Mouse (Mus musculus): ENCODE measurements around the gene Lep. TPM values are rescaled to one million over a fixed set of nuclear protein-coding genes. Genes with fewer than 3 reads are reported as not detected.

Gene Lep
- polyA plus RNA-seq, 1 experiment from 2014 or later: not detected

DNA sequence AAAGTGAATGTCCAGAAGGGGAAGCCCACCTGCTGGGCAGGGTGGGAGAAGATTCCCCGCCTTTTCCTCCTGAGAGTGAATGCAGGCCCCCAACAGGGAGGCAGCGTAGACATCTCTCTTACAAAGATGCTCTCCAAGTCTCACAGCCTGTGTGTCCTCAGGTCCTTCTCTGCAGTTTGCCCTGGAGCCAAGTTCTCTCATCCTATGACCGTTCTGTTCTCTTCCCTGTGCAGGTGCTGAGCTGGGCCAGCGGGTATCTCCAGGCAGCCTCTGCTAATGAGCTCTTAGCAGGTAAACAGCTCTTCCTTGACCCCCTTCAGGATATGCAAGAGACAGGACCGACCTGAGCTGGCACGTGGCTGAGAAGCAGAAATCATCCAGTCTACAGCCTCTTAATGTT lies 38.5 kb upstream of the Lep start:
- Histone ChIP-seq H3K9ac (ENCODE audit: low read depth, low read length) (no peak overlapping the region), H3K9me3 (ENCODE audit: control insufficient read depth) (no peaks in the 10 kb centered on the region), H3K4me2 (replicated peaks; ENCODE audit: low read depth) (no peak overlapping the region), H3K4me3 (ENCODE audit: low read depth, low read length) (no peak overlapping the region), H3K27me3 (replicated peaks; ENCODE audit: control insufficient read depth, insufficient read depth, low read length) (no peaks in the 10 kb centered on the region; the same call in 1 of the 2 replicates), H3K36me3 (ENCODE audit: control insufficient read depth, insufficient read depth) (no peaks in the 10 kb centered on the region), H3K27ac (ENCODE audit: low read depth, low read length) (no peak overlapping the region), H3K4me1 (replicated peaks; ENCODE audit: control insufficient read depth, insufficient read depth, low read length) (no peaks in the 10 kb centered on the region)
- WGBS: 43% methylated on average over 6 of the region's 6 CpGs
- no peak for TF ChIP-seq CTCF (IDR thresholded peaks at IDR 0.05; ENCODE audit: low read depth)
- no peak for ATAC-seq

DNA sequence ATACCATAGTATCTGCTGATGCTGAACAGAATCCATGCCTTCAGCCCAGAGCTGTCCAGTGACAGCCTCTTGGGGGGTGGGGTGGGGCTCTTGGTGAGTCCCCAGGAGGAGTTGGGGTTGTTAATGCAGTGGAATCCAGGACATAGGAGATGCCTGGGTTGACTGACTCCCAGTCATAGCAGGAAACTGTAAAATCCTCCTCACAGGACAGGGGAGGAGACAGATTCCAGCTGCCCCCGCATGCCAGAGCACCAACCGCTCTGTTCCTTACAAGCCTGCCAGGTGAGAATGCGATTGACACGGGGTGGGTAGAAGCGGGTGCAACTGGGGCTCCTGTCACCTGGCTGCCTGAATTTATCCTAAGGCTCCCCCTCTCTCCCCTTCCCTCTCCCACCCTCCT lies 37.9 kb upstream of the Lep start:
- no peaks in the 10 kb centered on the region for H3K9me3 ChIP-seq (ENCODE audit: control insufficient read depth)
- H3K36me3 ChIP-seq (ENCODE audit: control insufficient read depth, insufficient read depth): no peaks in the 10 kb centered on the region
- no peaks in the 10 kb centered on the region; the same call in 1 of the 2 replicates for H3K27me3 ChIP-seq (replicated peaks; ENCODE audit: control insufficient read depth, insufficient read depth, low read length)
- no peak overlapping the region for H3K27ac ChIP-seq (ENCODE audit: low read depth, low read length)
- 61% methylated on average over 5 of the region's 5 CpGs for WGBS
- ATAC-seq: no peak
- no peak for TF ChIP-seq CTCF (IDR thresholded peaks at IDR 0.05; ENCODE audit: low read depth)
- H3K4me1 ChIP-seq (replicated peaks; ENCODE audit: control insufficient read depth, insufficient read depth, low read length): no peaks in the 10 kb centered on the region
- no peak overlapping the region for H3K4me3 ChIP-seq (ENCODE audit: low read depth, low read length)
- no peak overlapping the region for H3K9ac ChIP-seq (ENCODE audit: low read depth, low read length)
- no peak overlapping the region for H3K4me2 ChIP-seq (replicated peaks; ENCODE audit: low read depth)

- H3K4me1 ChIP-seq (replicated peaks; ENCODE audit: control insufficient read depth, insufficient read depth, low read length): no peaks in the 10 kb centered on the region
- no peak overlapping the region for H3K9ac ChIP-seq (ENCODE audit: low read depth, low read length)
- TF ChIP-seq CTCF (IDR thresholded peaks at IDR 0.05; ENCODE audit: low read depth): peak; percentile 79
- H3K4me2 ChIP-seq (replicated peaks; ENCODE audit: low read depth): peak overlapping the region; percentile 51
- WGBS: 33% methylated on average over 18 of the region's 18 CpGs
- H3K27ac ChIP-seq (ENCODE audit: low read depth, low read length): no peak overlapping the region
- H3K36me3 ChIP-seq (ENCODE audit: control insufficient read depth, insufficient read depth): no peaks in the 10 kb centered on the region
- peak; percentile 29 for ATAC-seq
- H3K9me3 ChIP-seq (ENCODE audit: control insufficient read depth): no peaks in the 10 kb centered on the region
- H3K27me3 ChIP-seq (replicated peaks; ENCODE audit: control insufficient read depth, insufficient read depth, low read length): no peaks in the 10 kb centered on the region; the same call in 1 of the 2 replicates
- no peak overlapping the region for H3K4me3 ChIP-seq (ENCODE audit: low read depth, low read length)
Observed at GRCm38 (mm10) chr6:29023206-29023967, 36.6 kb upstream of the Lep start.

DNA sequence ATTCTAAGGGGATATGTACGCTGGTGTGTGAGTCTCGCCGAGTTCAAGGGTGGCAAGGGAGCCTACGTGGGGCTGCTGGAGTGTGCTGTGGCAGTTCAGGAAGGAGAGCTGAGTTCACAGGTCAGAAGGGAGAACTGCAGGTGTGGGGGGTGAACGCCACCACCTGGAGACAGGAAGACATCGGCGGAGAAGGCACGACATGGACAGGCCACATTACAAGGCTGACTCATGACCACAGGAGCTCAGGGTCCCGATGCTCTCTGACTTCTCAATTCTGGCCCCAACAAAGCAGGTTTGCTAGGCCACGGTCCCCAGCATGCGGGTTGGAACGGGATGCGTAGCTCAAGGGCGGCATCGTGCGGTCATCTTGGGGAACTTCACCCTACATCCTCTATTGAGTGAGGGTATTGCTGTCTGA lies 36.0 kb upstream of the Lep start:
- Histone ChIP-seq H3K27me3 (replicated peaks; ENCODE audit: control insufficient read depth, insufficient read depth, low read length) (no peaks in the 10 kb centered on the region; the same call in 1 of the 2 replicates), H3K4me1 (replicated peaks; ENCODE audit: control insufficient read depth, insufficient read depth, low read length) (no peaks in the 10 kb centered on the region), H3K9me3 (ENCODE audit: control insufficient read depth) (no peaks in the 10 kb centered on the region), H3K4me2 (replicated peaks; ENCODE audit: low read depth) (peak overlapping the region; percentile 51), H3K36me3 (ENCODE audit: control insufficient read depth, insufficient read depth) (no peaks in the 10 kb centered on the region), H3K27ac (ENCODE audit: low read depth, low read length) (no peak overlapping the region), H3K4me3 (ENCODE audit: low read depth, low read length) (peak overlapping the region; percentile 17), H3K9ac (ENCODE audit: low read depth, low read length) (no peak overlapping the region)
- no peak; the same call in 1 of the 2 replicates for ATAC-seq
- WGBS: 4% methylated on average over 16 of the region's 16 CpGs
- TF ChIP-seq CTCF (IDR thresholded peaks at IDR 0.05; ENCODE audit: low read depth): peak; percentile 99

GRCm38 (mm10) chr6:29025796-29026482 lies 34.1 kb upstream of the Lep start:
- H3K9me3 ChIP-seq (ENCODE audit: control insufficient read depth): no peaks in the 10 kb centered on the region
- no peak for TF ChIP-seq CTCF (IDR thresholded peaks at IDR 0.05; ENCODE audit: low read depth)

GRCm38 (mm10) chr6:29026766-29027165 lies 33.3 kb upstream of the Lep start:
- Histone ChIP-seq H3K4me2 (replicated peaks; ENCODE audit: low read depth) (no peak overlapping the region), H3K27me3 (replicated peaks; ENCODE audit: control insufficient read depth, insufficient read depth, low read length) (peaks cover 3% of the 10 kb centered on the region; the same call in 1 of the 2 replicates), H3K27ac (ENCODE audit: low read depth, low read length) (no peak overlapping the region), H3K36me3 (ENCODE audit: control insufficient read depth, insufficient read depth) (no peaks in the 10 kb centered on the region), H3K4me1 (replicated peaks; ENCODE audit: control insufficient read depth, insufficient read depth, low read length) (no peaks in the 10 kb centered on the region), H3K4me3 (ENCODE audit: low read depth, low read length) (no peak overlapping the region), H3K9me3 (ENCODE audit: control insufficient read depth) (no peaks in the 10 kb centered on the region), H3K9ac (ENCODE audit: low read depth, low read length) (no peak overlapping the region)
- TF ChIP-seq CTCF (IDR thresholded peaks at IDR 0.05; ENCODE audit: low read depth): no peak
- 45% methylated on average over 6 of the region's 6 CpGs for WGBS
- ATAC-seq: no peak

More at GRCm38 (mm10) chr6:29025796-29026482, 34.1 kb upstream of the Lep start:
- no peaks in the 10 kb centered on the region for H3K36me3 ChIP-seq (ENCODE audit: control insufficient read depth, insufficient read depth)
- H3K4me2 ChIP-seq (replicated peaks; ENCODE audit: low read depth): no peak overlapping the region
- no peak overlapping the region for H3K9ac ChIP-seq (ENCODE audit: low read depth, low read length)
- peaks cover 3% of the 10 kb centered on the region; the same call in 1 of the 2 replicates for H3K27me3 ChIP-seq (replicated peaks; ENCODE audit: control insufficient read depth, insufficient read depth, low read length)
- ATAC-seq: no peak
- H3K4me3 ChIP-seq (ENCODE audit: low read depth, low read length): no peak overlapping the region
- H3K27ac ChIP-seq (ENCODE audit: low read depth, low read length): no peak overlapping the region
- H3K4me1 ChIP-seq (replicated peaks; ENCODE audit: control insufficient read depth, insufficient read depth, low read length): no peaks in the 10 kb centered on the region
- 45% methylated on average over 12 of the region's 12 CpGs for WGBS
